Mouse (Mus musculus): ENCODE results near the gene Tmie.

DNA sequence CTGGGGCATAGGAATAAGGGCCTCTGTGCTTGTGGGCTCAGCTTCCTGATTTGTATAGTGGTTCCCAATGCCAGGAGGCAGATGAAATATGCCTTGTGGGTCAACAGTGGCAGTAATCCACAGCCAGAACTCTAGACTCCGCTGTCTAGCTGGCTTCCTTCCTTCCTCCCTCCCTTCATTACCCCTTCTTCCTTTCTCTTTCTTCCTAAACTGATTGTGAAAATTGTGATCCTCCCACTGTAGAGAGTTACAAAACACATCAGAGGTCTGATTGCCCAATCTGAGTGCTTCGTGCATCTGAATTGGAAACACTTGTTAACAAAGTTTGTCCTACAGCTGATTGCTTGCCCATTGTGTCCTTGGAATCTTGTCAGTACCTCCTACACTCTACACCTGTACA, 38.5 kb downstream of the Tmie start:
- TF ChIP-seq CTCF (IDR thresholded peaks at IDR 0.05; ENCODE audit: control insufficient read depth, insufficient read depth, insufficient read length) = no peak
- no peak for TF ChIP-seq MYOD1 (IDR thresholded peaks at IDR 0.05; ENCODE audit: control insufficient read depth, insufficient read length, low read depth)
- no peak for TF ChIP-seq USF1 (IDR thresholded peaks at IDR 0.05; ENCODE audit: low read depth)
- TF ChIP-seq CEBPB (IDR thresholded peaks at IDR 0.05; ENCODE audit: low read depth) = no peak
- no peak for TF ChIP-seq MYOG (IDR thresholded peaks at IDR 0.05; ENCODE audit: control insufficient read depth, extremely low read depth, insufficient read length)
